Mouse (Mus musculus) kidney, postnatal 10 days (tissue): ENCODE results near the gene Tigit.

Experiments used
- DNase-seq: peaks from one replicate; pipeline ENCODE4 v3.0.0; 2021; ENCODE audit warnings: mixed read lengths

The Tigit gene

GRCm38 (mm10) chr16:43664861-43665260 is 915 bp upstream of the Tigit start:
- no peak for DNase-seq

GRCm38 (mm10) chr16:43662124-43663004 is 1.6 kb downstream of the Tigit start:
- DNase-seq, result no peak

DNA sequence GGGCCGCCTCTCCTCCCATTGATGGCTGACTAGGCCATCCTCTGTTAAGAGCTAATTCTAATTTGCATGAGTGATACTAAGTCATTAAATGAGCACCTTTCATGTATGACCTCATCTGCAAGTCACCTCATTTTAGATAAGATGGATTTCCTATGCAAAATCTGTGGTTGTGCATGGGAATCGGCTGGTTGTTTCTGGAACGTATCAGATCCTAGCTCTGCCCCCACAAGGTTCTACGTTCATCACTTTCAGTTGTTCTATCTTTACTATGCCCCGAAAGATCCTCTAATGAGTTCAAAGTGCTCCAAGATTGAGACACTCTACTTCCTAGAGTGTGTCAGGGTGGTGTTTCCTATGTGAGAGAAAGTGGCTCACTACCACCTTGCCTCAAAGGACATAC is 2.4 kb downstream of the Tigit start:
- DNase-seq, result no peak

GRCm38 (mm10) chr16:43655183-43655787 is 8.7 kb downstream of the Tigit start:
- DNase-seq, result no peak

GRCm38 (mm10) chr16:43654269-43654668 is 9.7 kb downstream of the Tigit start:
- no peak for DNase-seq

DNA sequence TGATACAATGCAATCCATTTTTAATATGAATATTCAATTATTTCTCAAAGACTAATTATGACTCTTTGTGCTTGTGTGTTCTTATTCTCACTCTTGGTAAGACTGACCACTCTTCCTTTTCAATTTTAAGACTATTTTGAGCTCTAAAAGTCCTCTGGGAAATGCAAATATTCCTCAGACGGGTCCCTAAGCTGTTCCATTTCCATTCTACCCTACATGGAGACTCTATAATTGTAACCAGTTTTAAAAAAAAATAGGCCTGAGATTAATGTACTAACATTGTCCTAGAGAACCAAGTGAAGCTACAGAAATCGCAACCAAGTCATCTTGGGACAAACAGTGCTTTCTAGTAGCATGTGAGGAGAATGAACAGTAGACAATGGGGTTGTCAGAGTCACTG is 10.7 kb downstream of the Tigit start:
- DNase-seq, result no peak

DNA sequence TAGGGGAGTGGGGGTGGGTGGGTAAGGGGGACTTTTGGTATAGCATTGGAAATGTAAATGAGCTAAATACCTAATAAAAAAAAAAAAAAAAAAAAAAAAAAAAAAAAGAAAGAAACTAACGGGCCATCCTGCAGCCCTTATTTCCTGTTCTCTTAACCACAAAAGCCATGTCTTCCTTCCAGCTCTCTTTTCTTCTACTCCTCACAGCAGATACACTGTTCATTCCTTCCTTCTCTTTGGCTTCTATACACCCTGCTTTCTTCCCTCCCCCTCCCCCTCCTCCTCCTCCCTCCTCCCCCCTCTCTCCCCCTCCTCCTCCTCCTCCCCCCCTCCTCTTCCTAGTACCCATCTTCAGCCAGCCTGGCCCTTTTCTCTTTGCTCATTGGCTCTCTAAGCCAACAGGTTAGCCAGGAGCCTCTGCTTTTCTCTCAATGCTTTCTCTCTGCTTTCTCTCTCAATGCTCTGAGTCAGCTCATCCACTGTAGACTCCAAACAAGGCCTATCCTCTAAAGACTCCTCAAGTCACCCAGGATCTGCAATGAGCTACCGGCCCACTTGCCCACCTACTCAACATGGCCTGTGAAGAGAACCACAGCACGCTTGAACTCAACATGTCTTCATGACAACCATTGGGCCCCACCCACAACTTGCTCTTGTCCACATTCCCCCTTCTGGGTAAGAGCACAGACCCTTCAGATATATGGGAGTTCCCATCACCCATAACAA is 13.4 kb downstream of the Tigit start:
- DNase-seq, result no peak

DNA sequence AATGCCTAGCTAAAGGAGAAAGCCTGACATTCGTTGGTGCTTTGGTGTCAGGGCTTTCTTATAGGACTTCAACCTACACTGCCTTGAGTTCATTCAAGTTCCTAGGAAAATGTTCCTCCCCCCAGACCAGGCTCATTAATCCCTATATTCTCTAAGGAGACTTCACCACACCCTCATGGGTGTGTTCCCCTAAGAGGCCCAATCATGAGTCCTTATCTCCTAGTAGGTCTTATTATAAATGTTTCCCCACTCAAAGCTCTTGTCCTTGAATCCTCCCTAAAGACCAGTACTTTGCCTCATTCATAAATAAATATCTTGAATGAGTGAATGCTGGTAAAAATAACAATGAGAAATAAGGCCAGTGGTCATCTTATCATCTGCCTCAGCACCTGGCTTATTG is 16.3 kb downstream of the Tigit start:
- no peak for DNase-seq

- no peak for DNase-seq
Observed at GRCm38 (mm10) chr16:43646943-43647342, 17.0 kb downstream of the Tigit start.

DNA sequence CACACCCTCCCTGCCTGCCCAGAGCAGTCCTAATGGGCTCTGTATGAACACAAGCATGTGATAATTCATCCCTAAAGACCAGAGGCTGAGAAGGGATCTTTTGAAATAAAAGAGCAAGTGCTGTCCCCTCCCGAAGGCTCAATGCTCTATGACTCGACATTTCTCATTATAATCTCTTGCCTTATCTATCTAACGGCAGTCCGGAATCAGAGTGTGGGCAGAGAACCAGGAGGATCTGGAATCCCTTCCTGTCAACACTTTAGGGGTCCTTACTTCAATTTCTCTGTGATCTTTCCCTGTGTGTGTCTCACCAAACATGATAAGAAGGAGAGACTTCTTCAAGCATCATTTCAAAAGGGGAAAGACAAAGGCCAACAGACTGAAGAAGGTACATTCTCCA is 18.1 kb downstream of the Tigit start:
- DNase-seq, result no peak

- no peak for DNase-seq
Observed at GRCm38 (mm10) chr16:43641230-43641629, 22.7 kb downstream of the Tigit start.

- DNase-seq, result peak; percentile 11
Observed at GRCm38 (mm10) chr16:43638406-43639049, 25.4 kb downstream of the Tigit start.

DNA sequence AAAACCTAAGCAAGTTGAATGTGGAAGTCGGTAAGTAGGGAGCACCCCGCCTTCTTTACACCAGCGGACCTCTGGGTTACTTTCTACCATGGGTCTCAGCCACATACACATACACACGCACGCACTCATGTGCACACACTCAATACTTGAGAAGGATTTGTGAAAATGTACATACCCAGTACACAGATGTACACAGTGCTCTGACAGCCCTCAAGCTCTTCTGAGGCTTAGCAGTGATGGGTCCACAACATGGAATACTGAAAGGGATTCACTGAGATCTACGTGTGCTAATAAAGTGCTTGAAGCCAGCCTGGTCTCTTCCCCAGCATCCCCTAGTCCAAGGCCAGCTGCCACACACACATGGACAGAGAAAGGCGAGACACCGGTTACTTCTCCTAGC is 26.7 kb downstream of the Tigit start:
- no peak for DNase-seq

GRCm38 (mm10) chr16:43634037-43634436 is 29.9 kb downstream of the Tigit start:
- DNase-seq, result no peak

DNA sequence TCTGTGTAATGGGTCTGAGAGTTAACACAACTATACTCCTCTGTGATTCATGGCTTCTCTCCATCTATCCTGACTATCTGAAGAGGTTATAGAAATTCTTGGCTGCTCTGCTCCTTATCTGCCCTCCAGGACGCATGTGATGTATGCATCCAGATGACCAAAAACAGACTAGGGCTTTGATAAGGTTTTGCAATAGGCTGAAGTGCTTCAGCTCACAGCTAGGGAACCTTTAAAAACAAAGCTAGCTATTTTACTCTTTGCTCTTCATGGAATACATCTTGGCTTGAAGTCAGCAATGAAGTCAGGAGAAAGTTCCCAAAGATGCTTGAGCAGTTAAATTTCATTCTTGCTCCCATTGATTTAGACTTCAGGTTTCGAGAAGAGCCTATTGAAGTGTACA is 32.2 kb downstream of the Tigit start:
- no peak for DNase-seq

GRCm38 (mm10) chr16:43628662-43629061 is 35.3 kb downstream of the Tigit start:
- no peak for DNase-seq

- no peak for DNase-seq
Observed at GRCm38 (mm10) chr16:43625956-43626355, 38.0 kb downstream of the Tigit start.

DNA sequence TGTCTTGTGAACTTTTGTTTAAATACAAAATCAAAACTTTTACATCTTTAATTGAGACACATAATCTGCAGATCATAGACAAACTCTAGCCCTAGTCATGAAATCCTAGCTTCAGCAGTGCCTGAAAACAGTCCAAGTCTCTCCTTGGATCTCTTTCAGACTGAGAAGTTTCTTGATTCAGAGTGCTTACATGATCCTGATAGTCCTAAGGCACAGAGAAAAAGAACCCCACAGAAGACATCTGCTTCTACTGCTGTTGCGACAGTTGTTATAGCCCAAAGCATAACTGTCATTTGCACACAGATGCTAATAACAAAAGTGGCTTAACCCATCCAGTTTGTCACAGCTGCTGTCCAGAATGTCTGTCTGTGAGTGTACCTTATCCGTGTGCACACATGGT is 38.7 kb downstream of the Tigit start:
- no peak for DNase-seq

DNA sequence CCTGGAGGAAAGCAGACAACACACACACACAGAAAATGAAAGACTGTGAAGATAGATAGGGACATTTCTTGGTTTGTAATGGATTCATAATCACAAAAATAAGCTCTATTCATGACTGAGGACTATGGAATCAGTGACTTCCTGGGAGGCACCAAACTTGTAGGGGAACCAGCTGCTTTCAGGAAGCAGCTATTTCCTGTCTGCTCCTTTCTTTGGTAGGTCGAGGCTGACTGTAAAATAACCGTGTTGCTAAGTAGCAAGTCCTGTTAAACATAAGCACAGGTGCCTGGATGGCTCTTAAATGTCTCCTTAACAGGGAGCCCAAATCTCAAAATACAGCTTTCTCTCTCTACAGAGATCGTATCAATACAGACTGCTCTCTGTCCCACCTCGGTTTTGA is 39.1 kb downstream of the Tigit start:
- DNase-seq, result no peak

- DNase-seq, result no peak
Observed at GRCm38 (mm10) chr16:43623315-43624000, 40.5 kb downstream of the Tigit start.

GRCm38 (mm10) chr16:43620359-43620758 is 43.6 kb downstream of the Tigit start:
- DNase-seq, result no peak

DNA sequence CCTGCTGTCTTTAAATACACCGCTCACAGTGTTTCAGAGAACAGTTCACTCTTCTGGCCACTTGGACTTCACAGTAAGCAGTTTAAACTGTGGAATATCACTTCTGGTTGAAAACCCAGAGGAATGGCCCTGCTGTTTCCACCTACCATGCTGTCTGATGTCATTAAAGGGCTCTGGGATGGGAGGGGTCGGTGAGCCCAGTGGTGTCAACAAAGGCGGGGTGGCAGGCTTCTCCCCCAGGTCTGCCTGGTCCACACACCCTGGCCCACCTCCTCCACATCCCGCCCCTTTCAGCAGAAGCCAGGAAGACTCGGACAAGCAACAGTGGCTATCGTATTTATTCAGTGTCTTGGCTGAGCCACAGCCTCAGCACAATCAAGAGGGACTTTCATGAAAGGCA is 44.7 kb downstream of the Tigit start:
- DNase-seq, result no peak

DNA sequence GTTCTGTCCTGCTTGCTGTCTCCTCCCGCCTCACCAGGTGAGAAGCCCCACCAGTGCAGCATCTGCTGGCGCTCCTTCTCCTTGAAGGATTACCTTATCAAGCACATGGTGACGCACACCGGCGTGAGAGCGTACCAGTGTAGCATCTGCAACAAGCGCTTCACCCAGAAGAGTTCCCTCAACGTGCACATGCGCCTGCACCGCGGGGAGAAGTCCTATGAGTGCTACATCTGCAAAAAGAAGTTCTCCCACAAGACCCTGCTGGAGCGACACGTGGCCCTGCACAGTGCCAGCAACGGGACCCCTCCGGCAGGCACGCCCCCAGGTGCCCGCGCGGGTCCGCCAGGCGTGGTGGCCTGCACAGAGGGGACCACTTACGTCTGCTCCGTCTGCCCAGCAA is 45.7 kb downstream of the Tigit start:
- DNase-seq, result peak; percentile 9
